Mouse (Mus musculus): ENCODE data around the gene Peli2. TPM values are rescaled to one million over a fixed set of nuclear protein-coding genes. Genes with fewer than 3 reads are reported as not detected.

Peli2 gene
- total and polyA plus RNA-seq, 3 experiments = 10.1 to 20.3 (median 17.2) TPM

- Histone ChIP-seq H3K36me3 (ENCODE audit: control insufficient read depth, insufficient read depth, low read length) (peaks cover 3% of the 10 kb centered on the region; the same call in 1 of the 2 replicates), H3K27me3 (ENCODE audit: control insufficient read depth, insufficient read depth, low read length) (no peaks in the 10 kb centered on the region), H3K4me1 (ENCODE audit: control insufficient read depth, insufficient read depth, low read length) (peaks cover 25% of the 10 kb centered on the region), H3K4me3 (no peak overlapping the region), H3K9ac (ENCODE audit: low read depth, low read length) (no peak overlapping the region), H3K27ac (no peak overlapping the region), H3K79me2 (replicated peaks; ENCODE audit: control insufficient read depth, insufficient read depth, low read length) (no peaks in the 10 kb centered on the region)
- no peak for DNase-seq
- TF ChIP-seq CTCF (IDR thresholded peaks at IDR 0.05) (no peak), EP300 (IDR thresholded peaks at IDR 0.05; ENCODE audit: insufficient read depth, low read depth, low read length) (no peak), POLR2A (IDR thresholded peaks at IDR 0.05; ENCODE audit: insufficient read depth, low read depth, low read length) (no peak)
- 47% methylated on average over 5 of the region's 5 CpGs for WGBS
- intact Hi-C loops (cut with DNase I) = no loop called here
Measured at GRCm38 (mm10) chr14:48196804-48197203, 76.2 kb downstream of the Peli2 start.

GRCm38 (mm10) chr14:48197287-48197686 is 76.7 kb downstream of the Peli2 start:
- 55% methylated on average over 7 of the region's 7 CpGs for WGBS
- Histone ChIP-seq H3K27ac (no peak overlapping the region), H3K79me2 (replicated peaks; ENCODE audit: control insufficient read depth, insufficient read depth, low read length) (no peaks in the 10 kb centered on the region), H3K9ac (ENCODE audit: low read depth, low read length) (no peak overlapping the region), H3K4me1 (ENCODE audit: control insufficient read depth, insufficient read depth, low read length) (peaks cover 24% of the 10 kb centered on the region), H3K4me3 (no peak overlapping the region), H3K36me3 (ENCODE audit: control insufficient read depth, insufficient read depth, low read length) (peaks cover 3% of the 10 kb centered on the region; the same call in 1 of the 2 replicates), H3K27me3 (ENCODE audit: control insufficient read depth, insufficient read depth, low read length) (no peaks in the 10 kb centered on the region)
- intact Hi-C loops (cut with DNase I) = no loop called here
- TF ChIP-seq POLR2A (IDR thresholded peaks at IDR 0.05; ENCODE audit: insufficient read depth, low read depth, low read length) (no peak), CTCF (IDR thresholded peaks at IDR 0.05) (no peak), EP300 (IDR thresholded peaks at IDR 0.05; ENCODE audit: insufficient read depth, low read depth, low read length) (no peak)
- DNase-seq = no peak

GRCm38 (mm10) chr14:48198190-48198954 is 77.7 kb downstream of the Peli2 start:
- no peak overlapping the region for H3K4me3 ChIP-seq
- no peak overlapping the region; the same call in 1 of the 2 replicates for H3K27ac ChIP-seq
- TF ChIP-seq POLR2A (IDR thresholded peaks at IDR 0.05; ENCODE audit: insufficient read depth, low read depth, low read length) (no peak), EP300 (IDR thresholded peaks at IDR 0.05; ENCODE audit: insufficient read depth, low read depth, low read length) (no peak), CTCF (IDR thresholded peaks at IDR 0.05) (no peak)
- intact Hi-C loops (cut with DNase I) = no loop called here
- no peak for DNase-seq
- 50% methylated on average over 8 of the region's 8 CpGs for WGBS
- peaks cover 3% of the 10 kb centered on the region; the same call in 1 of the 2 replicates for H3K36me3 ChIP-seq (ENCODE audit: control insufficient read depth, insufficient read depth, low read length)
- H3K79me2 ChIP-seq (replicated peaks; ENCODE audit: control insufficient read depth, insufficient read depth, low read length) = no peaks in the 10 kb centered on the region
- H3K27me3 ChIP-seq (ENCODE audit: control insufficient read depth, insufficient read depth, low read length) = no peaks in the 10 kb centered on the region
- peaks cover 24% of the 10 kb centered on the region for H3K4me1 ChIP-seq (ENCODE audit: control insufficient read depth, insufficient read depth, low read length)
- no peak overlapping the region for H3K9ac ChIP-seq (ENCODE audit: low read depth, low read length)

GRCm38 (mm10) chr14:48198957-48199356 is 78.3 kb downstream of the Peli2 start:
- no peaks in the 10 kb centered on the region for H3K27me3 ChIP-seq (ENCODE audit: control insufficient read depth, insufficient read depth, low read length)
- H3K36me3 ChIP-seq (ENCODE audit: control insufficient read depth, insufficient read depth, low read length) = peaks cover 3% of the 10 kb centered on the region; the same call in 1 of the 2 replicates
- H3K4me3 ChIP-seq = no peak overlapping the region
- H3K9ac ChIP-seq (ENCODE audit: low read depth, low read length) = no peak overlapping the region
- WGBS = 88% methylated on average over 16 of the region's 16 CpGs
- H3K27ac ChIP-seq = no peak overlapping the region
- intact Hi-C loops (cut with DNase I) = no loop called here
- no peaks in the 10 kb centered on the region for H3K79me2 ChIP-seq (replicated peaks; ENCODE audit: control insufficient read depth, insufficient read depth, low read length)
- H3K4me1 ChIP-seq (ENCODE audit: control insufficient read depth, insufficient read depth, low read length) = peaks cover 24% of the 10 kb centered on the region
- TF ChIP-seq POLR2A (IDR thresholded peaks at IDR 0.05; ENCODE audit: insufficient read depth, low read depth, low read length) = no peak
- no peak for TF ChIP-seq CTCF (IDR thresholded peaks at IDR 0.05)
- no peak for DNase-seq

- Histone ChIP-seq H3K4me3 (no peak overlapping the region), H3K27me3 (ENCODE audit: control insufficient read depth, insufficient read depth, low read length) (no peaks in the 10 kb centered on the region), H3K27ac (no peak overlapping the region), H3K4me1 (ENCODE audit: control insufficient read depth, insufficient read depth, low read length) (peaks cover 24% of the 10 kb centered on the region), H3K36me3 (ENCODE audit: control insufficient read depth, insufficient read depth, low read length) (peaks cover 3% of the 10 kb centered on the region; the same call in 1 of the 2 replicates), H3K9ac (ENCODE audit: low read depth, low read length) (no peak overlapping the region), H3K79me2 (replicated peaks; ENCODE audit: control insufficient read depth, insufficient read depth, low read length) (no peaks in the 10 kb centered on the region)
- DNase-seq = no peak
- WGBS = 76% methylated on average over 4 of the region's 4 CpGs
- no peak for TF ChIP-seq EP300 (IDR thresholded peaks at IDR 0.05; ENCODE audit: insufficient read depth, low read depth, low read length)
- intact Hi-C loops (cut with DNase I) = no loop called here
Measured at GRCm38 (mm10) chr14:48199506-48199905, 78.9 kb downstream of the Peli2 start.

- no peak overlapping the region for H3K4me3 ChIP-seq
- TF ChIP-seq CTCF (IDR thresholded peaks at IDR 0.05) (no peak), EP300 (IDR thresholded peaks at IDR 0.05; ENCODE audit: insufficient read depth, low read depth, low read length) (no peak), POLR2A (IDR thresholded peaks at IDR 0.05; ENCODE audit: insufficient read depth, low read depth, low read length) (no peak)
- peaks cover 3% of the 10 kb centered on the region; the same call in 1 of the 2 replicates for H3K36me3 ChIP-seq (ENCODE audit: control insufficient read depth, insufficient read depth, low read length)
- H3K9ac ChIP-seq (ENCODE audit: low read depth, low read length) = no peak overlapping the region
- H3K27me3 ChIP-seq (ENCODE audit: control insufficient read depth, insufficient read depth, low read length) = no peaks in the 10 kb centered on the region
- H3K4me1 ChIP-seq (ENCODE audit: control insufficient read depth, insufficient read depth, low read length) = peaks cover 24% of the 10 kb centered on the region
- DNase-seq = no peak
- 76% methylated on average over 9 of the region's 9 CpGs for WGBS
- intact Hi-C loops (cut with DNase I) = loop anchor here (5.0 kb wide), 1 partner anchor 78 kb away; the partner anchor contains the start of gene Peli2
- H3K79me2 ChIP-seq (replicated peaks; ENCODE audit: control insufficient read depth, insufficient read depth, low read length) = no peaks in the 10 kb centered on the region
- H3K27ac ChIP-seq = no peak overlapping the region
Measured at GRCm38 (mm10) chr14:48200291-48200690, 79.7 kb downstream of the Peli2 start.

All from heart, adult 2 months (tissue).